Mouse (Mus musculus) small intestine, adult 2 months (tissue): ENCODE results near the gene Lars2. TPM values are rescaled to one million over a fixed set of nuclear protein-coding genes. Genes with fewer than 3 reads are reported as not detected.

ENCODE experiments used
- H3K27ac ChIP-seq: fragments of 200-500 bp; 2 replicates; pipeline ENCODE4 v1.5.1; 2012; ENCODE audit warnings: low read depth, low read length, control low read depth, inconsistent platforms; ENCODE audit not compliant: insufficient read depth
- H3K27me3 ChIP-seq: fragments of 200-500 bp; 2 replicates; pipeline ENCODE4 v1.6.1; 2012; ENCODE audit warnings: mild to moderate bottlenecking, moderate library complexity, low read length, inconsistent platforms; ENCODE audit not compliant: control insufficient read depth, insufficient read depth
- H3K36me3 ChIP-seq: fragments of 200-500 bp; 2 replicates; pipeline ENCODE4 v1.6.1; 2012; ENCODE audit warnings: mild to moderate bottlenecking, low read length, control low read depth, inconsistent platforms; ENCODE audit not compliant: control insufficient read depth, insufficient read depth
- H3K4me1 ChIP-seq: fragments of 200-500 bp; 2 replicates; pipeline ENCODE4 v1.6.1; 2012; ENCODE audit warnings: low read length, inconsistent platforms, mixed read lengths; ENCODE audit not compliant: control insufficient read depth, insufficient read depth, insufficient read length
- H3K4me3 ChIP-seq: fragments of 200-500 bp; 2 replicates; pipeline ENCODE4 v1.5.1; 2012; ENCODE audit warnings: low read depth, mild to moderate bottlenecking, control low read depth, inconsistent platforms, low read length, moderate library complexity
- CTCF ChIP-seq: fragments of 200-500 bp; IDR thresholded peaks from 2 replicates; pipeline ENCODE4 v1.5.1; 2012; ENCODE audit warnings: low read depth, mild to moderate bottlenecking, control low read depth, inconsistent platforms, low read length, moderate library complexity, mixed read lengths; ENCODE audit not compliant: insufficient replicate concordance, insufficient read length; ENCODE audit errors: extremely low read depth
- POLR2A ChIP-seq: fragments of 200-500 bp; IDR thresholded peaks from 2 replicates; pipeline ENCODE4 v1.6.1; 2012; ENCODE audit warnings: low read depth, mild to moderate bottlenecking, control low read depth, inconsistent platforms, low read length, moderate library complexity
- WGBS: fragments of 180-500 bp; shearing (Covaris S2); methylation state at CpG from one replicate; pipeline ENCODE4 v1.1.7; 2018; 5-methylcytosine and 5-hydroxymethylcytosine counted together
- polyA plus RNA-seq: library from polyadenylated mRNA; depleted of rRNA; stranded (reverse); fragments of >200 nt; gene quantifications from 2 replicates; pipeline ENCODE4 v1.2.3, GENCODE M21; 2012

Lars2 gene
- polyA plus RNA-seq, 1 experiment: 217 TPM

GRCm38 (mm10) chr9:123485561-123485960, 118.8 kb downstream of the Lars2 start:
- H3K27me3 ChIP-seq: no peaks in the 10 kb centered on the region
- no peak for TF ChIP-seq CTCF
- TF ChIP-seq POLR2A: no peak
- WGBS: 81% methylated on average over 4 of the region's 4 CpGs

GRCm38 (mm10) chr9:123486635-123487034, 119.9 kb downstream of the Lars2 start:
- TF ChIP-seq CTCF: no peak
- no peak; the same call in 1 of the 2 replicates for TF ChIP-seq POLR2A
- Histone ChIP-seq H3K36me3 (peaks cover 31% of the 10 kb centered on the region), H3K27me3 (no peaks in the 10 kb centered on the region), H3K4me3 (peak overlapping the region; percentile 31; the same call in 1 of the 2 replicates), H3K27ac (peak overlapping the region; percentile 78), H3K4me1 (peaks cover 46% of the 10 kb centered on the region)
- WGBS: 34% methylated on average over 3 of the region's 3 CpGs

More at GRCm38 (mm10) chr9:123485561-123485960, 118.8 kb downstream of the Lars2 start:
- Histone ChIP-seq H3K27ac (peak overlapping the region; percentile 71), H3K36me3 (peaks cover 34% of the 10 kb centered on the region), H3K4me3 (no peak overlapping the region), H3K4me1 (peaks cover 41% of the 10 kb centered on the region)

GRCm38 (mm10) chr9:123489073-123489472, 122.3 kb downstream of the Lars2 start:
- TF ChIP-seq CTCF (no peak), POLR2A (no peak)
- Histone ChIP-seq H3K4me3 (no peak overlapping the region), H3K27ac (0 out of 2 replicates have a peak overlapping the region, but pooled peaks have one; percentile 21), H3K27me3 (no peaks in the 10 kb centered on the region), H3K4me1 (peaks cover 48% of the 10 kb centered on the region), H3K36me3 (peaks cover 19% of the 10 kb centered on the region)
- WGBS: 75% methylated on average over 2 of the region's 2 CpGs

- Histone ChIP-seq H3K27ac (no peak overlapping the region), H3K36me3 (peaks cover 12% of the 10 kb centered on the region), H3K4me1 (peaks cover 48% of the 10 kb centered on the region), H3K27me3 (no peaks in the 10 kb centered on the region), H3K4me3 (no peak overlapping the region)
- TF ChIP-seq POLR2A (no peak), CTCF (no peak)
- WGBS: 68% methylated on average over 9 of the region's 9 CpGs
Measured at GRCm38 (mm10) chr9:123489727-123490343, 123.1 kb downstream of the Lars2 start.

- 63% methylated on average over 5 of the region's 5 CpGs for WGBS
- no peaks in the 10 kb centered on the region for H3K27me3 ChIP-seq
- peak overlapping the region; percentile 50 for H3K27ac ChIP-seq
- peaks cover 8% of the 10 kb centered on the region for H3K36me3 ChIP-seq
- peaks cover 49% of the 10 kb centered on the region for H3K4me1 ChIP-seq
- H3K4me3 ChIP-seq: no peak overlapping the region
- TF ChIP-seq POLR2A (no peak), CTCF (no peak)
Measured at GRCm38 (mm10) chr9:123490930-123491329, 124.2 kb downstream of the Lars2 start.

GRCm38 (mm10) chr9:123491917-123492585, 125.3 kb downstream of the Lars2 start:
- 51% methylated on average over 9 of the region's 9 CpGs for WGBS
- peaks cover 7% of the 10 kb centered on the region for H3K36me3 ChIP-seq
- TF ChIP-seq POLR2A: no peak
- TF ChIP-seq CTCF: no peak
- H3K27me3 ChIP-seq: no peaks in the 10 kb centered on the region
- peaks cover 42% of the 10 kb centered on the region for H3K4me1 ChIP-seq
- peak overlapping the region; percentile 13; the same call in 1 of the 2 replicates for H3K27ac ChIP-seq
- no peak overlapping the region for H3K4me3 ChIP-seq

- H3K4me3 ChIP-seq: no peak overlapping the region; the same call in 1 of the 2 replicates
- 18% methylated on average over 13 of the region's 13 CpGs for WGBS
- H3K27me3 ChIP-seq: no peaks in the 10 kb centered on the region
- TF ChIP-seq POLR2A (no peak), CTCF (no peak)
- H3K36me3 ChIP-seq: peaks cover 16% of the 10 kb centered on the region
- peaks cover 31% of the 10 kb centered on the region; the same call in 1 of the 2 replicates for H3K4me1 ChIP-seq
- H3K27ac ChIP-seq: no peak overlapping the region
Measured at GRCm38 (mm10) chr9:123496665-123497064, 129.9 kb downstream of the Lars2 start.
